Mouse (Mus musculus) liver, embryonic 11.5 days (tissue): Measurements from ENCODE around the gene Cdk8. TPM values are rescaled to one million over a fixed set of nuclear protein-coding genes. Genes with fewer than 3 reads are reported as not detected.

Experiments used
- ATAC-seq: fragments of 200-750 bp; cut with Nextera tagmentation; replicated peaks from 2 replicates; pipeline ENCODE4 v1.8.0; 2017; ENCODE audit warnings: moderate number of reproducible peaks, mild to moderate bottlenecking, moderate TSS enrichment, moderate library complexity; ENCODE audit not compliant: low FRiP score
- DNase-seq: peaks from one replicate; pipeline ENCODE4 v3.0.0-alpha.2; 2017; ENCODE audit warnings: low spot score
- H3K27ac ChIP-seq: fragments of 300-500 bp; sonication (generic); 2 replicates; pipeline ENCODE4 v1.5.1; 2014; ENCODE audit warnings: mild to moderate bottlenecking, low read depth, low read length, control low read depth
- H3K27me3 ChIP-seq: fragments of 300-500 bp; sonication (generic); replicated peaks from 2 replicates; pipeline ENCODE4 v1.6.1; 2014; ENCODE audit warnings: low read length, mixed read lengths; ENCODE audit not compliant: control insufficient read depth, insufficient read depth
- H3K36me3 ChIP-seq: fragments of 300-500 bp; sonication (generic); 2 replicates; pipeline ENCODE4 v1.6.1; 2014; ENCODE audit warnings: mild to moderate bottlenecking, low read length, moderate library complexity, mixed read lengths; ENCODE audit not compliant: control insufficient read depth, insufficient read depth
- H3K4me1 ChIP-seq: fragments of 300-500 bp; sonication (generic); replicated peaks from 2 replicates; pipeline ENCODE4 v1.6.1; 2014; ENCODE audit warnings: low read length, mixed read lengths; ENCODE audit not compliant: control insufficient read depth, insufficient read depth
- H3K4me2 ChIP-seq: fragments of 300-500 bp; sonication (generic); 2 replicates; pipeline ENCODE4 v1.6.1; 2014; ENCODE audit warnings: mild to moderate bottlenecking, control low read depth, moderate library complexity
- H3K4me3 ChIP-seq: fragments of 300-500 bp; sonication (generic); 2 replicates; pipeline ENCODE4 v1.5.1; 2014; ENCODE audit warnings: low read depth, low read length, control low read depth
- H3K9ac ChIP-seq: fragments of 300-500 bp; sonication (generic); 2 replicates; pipeline ENCODE4 v1.6.1; 2014; ENCODE audit warnings: low read depth, low read length, control low read depth
- H3K9me3 ChIP-seq: fragments of 300-500 bp; sonication (generic); 2 replicates; pipeline ENCODE4 v1.6.1; 2016; ENCODE audit warnings: low read length, inconsistent platforms, mixed read lengths; ENCODE audit not compliant: control insufficient read depth
- WGBS: fragments of 180-500 bp; shearing (Covaris S2); extraction: QIAGEN DNeasy Blood & Tissue Kit; methylation state at CpG from one replicate; pipeline ENCODE4 v1.1.7; 2014; 5-methylcytosine and 5-hydroxymethylcytosine counted together
- polyA plus RNA-seq: library from polyadenylated mRNA; unstranded; fragments of >200 nt; fragmentation: Nextera tagmentation; extraction: Ambion mirVana; gene quantifications from 2 replicates; pipeline ENCODE4 v1.2.1, GENCODE M21; 2014

Cdk8 gene
- polyA plus RNA-seq, 1 experiment from 2014 or later = 34.3 TPM

GRCm38 (mm10) chr5:146307744-146308096 lies 76.7 kb downstream of the Cdk8 start:
- DNase-seq (no peak), ATAC-seq (peak; percentile 85)
- Histone ChIP-seq H3K27me3 (no peaks in the 10 kb centered on the region), H3K27ac (peak overlapping the region; percentile 93), H3K4me3 (no peak overlapping the region), H3K4me2 (peak overlapping the region; percentile 27), H3K9ac (no peak overlapping the region), H3K4me1 (peaks cover 16% of the 10 kb centered on the region), H3K36me3 (0 out of 2 replicates have a peak, but pooled peaks cover 2% of the 10 kb centered on the region), H3K9me3 (peaks cover 3% of the 10 kb centered on the region; the same call in 1 of the 2 replicates)
- WGBS = 64% methylated on average over 4 of the region's 4 CpGs

GRCm38 (mm10) chr5:146314538-146314937 lies 83.5 kb downstream of the Cdk8 start:
- Histone ChIP-seq H3K9ac (no peak overlapping the region), H3K27ac (no peak overlapping the region), H3K9me3 (no peaks in the 10 kb centered on the region), H3K36me3 (no peaks in the 10 kb centered on the region), H3K27me3 (no peaks in the 10 kb centered on the region), H3K4me1 (peaks cover 27% of the 10 kb centered on the region), H3K4me3 (no peak overlapping the region), H3K4me2 (no peak overlapping the region)
- DNase-seq = no peak
- 73% methylated on average over 6 of the region's 6 CpGs for WGBS
- ATAC-seq = no peak

GRCm38 (mm10) chr5:146315268-146315921 lies 84.4 kb downstream of the Cdk8 start:
- H3K36me3 ChIP-seq = no peaks in the 10 kb centered on the region
- no peak for ATAC-seq
- DNase-seq = no peak
- H3K9ac ChIP-seq = no peak overlapping the region
- no peaks in the 10 kb centered on the region for H3K27me3 ChIP-seq
- WGBS = 74% methylated on average over 14 of the region's 14 CpGs
- H3K27ac ChIP-seq = no peak overlapping the region; the same call in 1 of the 2 replicates
- no peak overlapping the region for H3K4me2 ChIP-seq
- no peak overlapping the region for H3K4me3 ChIP-seq
- peaks cover 27% of the 10 kb centered on the region for H3K4me1 ChIP-seq
- no peaks in the 10 kb centered on the region for H3K9me3 ChIP-seq

GRCm38 (mm10) chr5:146316316-146316715 lies 85.3 kb downstream of the Cdk8 start:
- Histone ChIP-seq H3K27me3 (no peaks in the 10 kb centered on the region), H3K4me2 (no peak overlapping the region), H3K4me3 (no peak overlapping the region), H3K4me1 (peaks cover 27% of the 10 kb centered on the region), H3K9ac (no peak overlapping the region), H3K9me3 (no peaks in the 10 kb centered on the region), H3K27ac (peak overlapping the region; percentile 14; the same call in 1 of the 2 replicates), H3K36me3 (no peaks in the 10 kb centered on the region)
- WGBS = 65% methylated on average over 5 of the region's 5 CpGs
- no peak for DNase-seq
- ATAC-seq = peak; percentile 98

- ATAC-seq (no peak), DNase-seq (no peak)
- WGBS = 66% methylated on average over 5 of the region's 5 CpGs
- no peak overlapping the region; the same call in 1 of the 2 replicates for H3K4me2 ChIP-seq
- no peak overlapping the region for H3K4me3 ChIP-seq
- H3K9ac ChIP-seq = peak overlapping the region; percentile 5
- no peaks in the 10 kb centered on the region for H3K36me3 ChIP-seq
- H3K27me3 ChIP-seq = no peaks in the 10 kb centered on the region
- peak overlapping the region; percentile 79 for H3K27ac ChIP-seq
- no peaks in the 10 kb centered on the region for H3K9me3 ChIP-seq
- peaks cover 30% of the 10 kb centered on the region for H3K4me1 ChIP-seq
These were observed 87.0 kb downstream of the Cdk8 start for GRCm38 (mm10) chr5:146318051-146318450.

- peak overlapping the region; percentile 5; the same call in 1 of the 2 replicates for H3K9ac ChIP-seq
- peaks cover 30% of the 10 kb centered on the region for H3K4me1 ChIP-seq
- H3K27me3 ChIP-seq = no peaks in the 10 kb centered on the region
- no peaks in the 10 kb centered on the region for H3K9me3 ChIP-seq
- no peaks in the 10 kb centered on the region for H3K36me3 ChIP-seq
- no peak for DNase-seq
- no peak overlapping the region for H3K4me3 ChIP-seq
- 69% methylated on average over 8 of the region's 8 CpGs for WGBS
- H3K27ac ChIP-seq = peak overlapping the region; percentile 79
- no peak overlapping the region; the same call in 1 of the 2 replicates for H3K4me2 ChIP-seq
- ATAC-seq = peak; percentile 47
These were observed 87.4 kb downstream of the Cdk8 start for GRCm38 (mm10) chr5:146318461-146318860.

GRCm38 (mm10) chr5:146328941-146329340 lies 97.9 kb downstream of the Cdk8 start:
- no peak overlapping the region for H3K4me3 ChIP-seq
- WGBS = 70% methylated on average over 10 of the region's 10 CpGs
- no peaks in the 10 kb centered on the region for H3K27me3 ChIP-seq
- H3K9me3 ChIP-seq = no peaks in the 10 kb centered on the region
- H3K4me1 ChIP-seq = 0 out of 2 replicates have a peak, but pooled peaks cover 2% of the 10 kb centered on the region
- no peak overlapping the region for H3K27ac ChIP-seq
- H3K9ac ChIP-seq = no peak overlapping the region
- H3K36me3 ChIP-seq = no peaks in the 10 kb centered on the region
- no peak for DNase-seq
- ATAC-seq = no peak
- H3K4me2 ChIP-seq = no peak overlapping the region

- H3K9me3 ChIP-seq = no peaks in the 10 kb centered on the region
- WGBS = 75% methylated on average over 5 of the region's 5 CpGs
- H3K4me3 ChIP-seq = no peak overlapping the region
- H3K27me3 ChIP-seq = no peaks in the 10 kb centered on the region
- H3K4me2 ChIP-seq = no peak overlapping the region
- no peaks in the 10 kb centered on the region for H3K36me3 ChIP-seq
- no peak overlapping the region for H3K9ac ChIP-seq
- no peak for DNase-seq
- no peak overlapping the region for H3K27ac ChIP-seq
- no peak for ATAC-seq
- H3K4me1 ChIP-seq = 0 out of 2 replicates have a peak, but pooled peaks cover 2% of the 10 kb centered on the region
These were observed 98.5 kb downstream of the Cdk8 start for GRCm38 (mm10) chr5:146329541-146329940.
